Mouse (Mus musculus) thymus, postnatal 4 days (tissue): ENCODE results near the gene Man2a1.

Source experiments
- DNase-seq: peaks from one replicate; pipeline ENCODE4 v3.0.0; 2021

Man2a1 gene

DNA sequence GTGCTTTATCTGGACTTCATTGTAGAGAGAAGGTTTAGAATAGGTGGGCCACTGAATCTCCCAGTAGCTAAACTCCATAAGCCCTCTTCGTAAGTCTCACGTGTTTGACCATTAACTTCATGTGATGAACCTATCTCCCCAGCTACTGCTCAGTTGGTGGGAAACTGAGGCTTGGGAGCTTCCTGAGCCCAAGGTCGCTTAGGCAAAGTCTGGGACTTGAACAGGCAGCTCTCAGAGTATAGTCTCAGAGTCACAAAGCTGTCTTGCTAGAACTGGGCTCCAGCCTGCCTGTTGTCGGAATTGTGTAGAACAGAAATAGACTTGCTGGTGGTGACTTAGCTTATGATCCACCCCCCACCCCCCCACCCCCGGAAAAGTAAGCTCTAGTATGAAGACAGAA lies 3.0 kb downstream of the Man2a1 start:
- DNase-seq, result no peak

DNA sequence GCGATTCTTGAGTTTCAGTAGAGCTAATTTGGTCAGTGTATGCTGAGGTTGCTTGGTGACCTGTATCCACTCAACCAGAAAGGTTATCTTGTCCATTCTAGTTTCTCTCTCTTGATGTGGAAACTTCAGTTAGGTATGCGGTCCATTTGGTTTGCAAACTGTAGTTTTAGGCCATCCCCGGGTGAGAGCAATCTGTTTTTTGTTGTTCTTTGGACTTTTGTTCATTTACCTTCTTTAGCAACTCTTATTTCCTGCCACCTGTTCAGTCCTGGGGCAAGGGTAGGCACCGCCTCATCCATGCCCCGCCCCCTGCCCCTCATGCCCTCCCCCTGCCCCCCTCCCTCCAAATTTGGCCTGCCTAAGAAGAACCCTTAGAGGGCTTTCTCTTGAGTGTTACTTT lies 3.6 kb downstream of the Man2a1 start:
- DNase-seq, result peak; percentile 79

DNA sequence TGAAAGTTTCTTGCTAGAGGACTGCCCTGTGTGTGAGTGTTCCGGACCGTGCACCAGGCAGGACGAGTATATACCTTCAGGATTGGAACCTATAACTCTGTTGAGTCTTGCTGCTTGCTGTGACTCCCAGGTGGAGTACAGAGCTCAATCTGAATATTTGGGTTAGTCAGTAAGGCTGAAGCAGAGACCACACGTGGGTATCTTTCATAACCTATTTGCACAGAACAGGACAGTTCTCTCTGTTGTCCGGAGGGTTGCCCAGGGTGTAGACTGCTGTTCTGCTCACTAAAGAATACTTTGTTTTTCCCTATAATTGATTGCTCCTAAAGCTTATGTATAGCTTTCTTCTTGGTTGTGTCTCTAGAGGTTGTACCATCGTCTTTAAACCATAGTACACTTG lies 7.7 kb downstream of the Man2a1 start:
- DNase-seq, result no peak

DNA sequence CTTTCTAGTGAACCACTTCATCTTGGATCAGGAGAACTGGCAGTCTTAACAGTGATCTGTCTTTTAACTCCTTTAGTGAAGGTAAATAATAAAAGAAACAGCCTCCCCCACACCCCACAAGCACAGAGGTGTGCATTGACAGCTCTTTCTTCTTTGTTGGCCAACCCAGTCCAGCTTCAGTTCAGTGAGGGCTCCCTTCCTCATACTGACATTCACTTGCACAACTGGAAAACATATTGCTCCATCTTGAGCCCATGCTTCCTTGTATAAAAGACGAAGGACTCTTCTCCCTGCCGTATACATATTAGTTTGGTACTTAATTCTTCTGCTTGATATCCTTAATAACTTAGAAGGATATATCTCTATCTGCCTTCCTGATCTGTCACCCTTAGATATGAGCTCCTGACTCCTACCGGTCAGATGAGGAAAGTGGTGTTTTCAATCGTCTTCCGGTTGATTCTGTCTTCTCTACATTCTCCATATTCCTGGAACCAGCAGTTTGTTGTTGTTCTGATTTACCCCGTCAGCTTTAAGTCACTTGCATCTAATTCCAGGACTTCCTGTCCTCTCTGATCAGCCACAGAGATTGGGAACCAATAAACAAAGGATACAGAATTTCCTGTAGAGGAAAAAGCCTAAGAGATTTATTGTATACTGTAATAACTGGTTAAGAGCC lies 8.5 kb downstream of the Man2a1 start:
- no peak for DNase-seq

DNA sequence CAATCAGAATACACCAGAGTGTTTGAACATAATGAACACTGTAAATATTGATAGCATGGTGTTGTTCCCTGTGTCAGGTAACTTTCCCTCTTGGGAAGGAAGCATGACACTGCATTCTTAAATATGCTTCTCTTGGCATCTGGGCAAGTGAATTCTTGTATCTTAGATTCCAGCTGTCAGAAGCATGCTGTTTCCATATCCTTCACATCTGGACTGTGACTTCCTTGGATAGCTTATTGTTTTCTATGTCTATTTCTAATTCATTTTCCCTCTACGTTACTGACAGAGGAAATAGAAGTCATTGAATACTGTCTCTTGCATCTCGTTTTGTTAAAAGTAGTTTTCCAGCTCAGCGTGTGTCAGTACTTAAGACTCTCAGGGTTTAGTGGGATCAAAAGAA lies 9.2 kb downstream of the Man2a1 start:
- DNase-seq, result no peak

DNA sequence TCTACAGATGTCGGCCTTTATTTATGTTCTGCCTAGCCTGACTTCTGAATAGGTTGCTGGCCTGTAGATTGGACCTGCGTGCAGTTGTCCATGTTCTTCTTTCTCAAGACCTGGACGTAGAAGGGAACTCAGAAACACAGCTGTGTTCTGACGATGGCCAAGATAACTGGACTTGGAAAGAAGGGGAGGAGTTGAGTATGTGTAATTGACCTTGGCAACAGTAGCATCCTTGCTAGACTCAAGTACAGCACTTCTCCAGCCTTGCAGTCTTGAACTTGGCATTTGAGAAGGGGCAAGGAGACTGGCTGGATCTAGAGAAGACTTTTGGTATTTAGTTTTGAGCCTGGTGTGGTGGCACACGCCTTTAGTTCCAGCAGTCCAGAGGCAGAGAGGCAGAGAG lies 10.9 kb downstream of the Man2a1 start:
- no peak for DNase-seq

DNA sequence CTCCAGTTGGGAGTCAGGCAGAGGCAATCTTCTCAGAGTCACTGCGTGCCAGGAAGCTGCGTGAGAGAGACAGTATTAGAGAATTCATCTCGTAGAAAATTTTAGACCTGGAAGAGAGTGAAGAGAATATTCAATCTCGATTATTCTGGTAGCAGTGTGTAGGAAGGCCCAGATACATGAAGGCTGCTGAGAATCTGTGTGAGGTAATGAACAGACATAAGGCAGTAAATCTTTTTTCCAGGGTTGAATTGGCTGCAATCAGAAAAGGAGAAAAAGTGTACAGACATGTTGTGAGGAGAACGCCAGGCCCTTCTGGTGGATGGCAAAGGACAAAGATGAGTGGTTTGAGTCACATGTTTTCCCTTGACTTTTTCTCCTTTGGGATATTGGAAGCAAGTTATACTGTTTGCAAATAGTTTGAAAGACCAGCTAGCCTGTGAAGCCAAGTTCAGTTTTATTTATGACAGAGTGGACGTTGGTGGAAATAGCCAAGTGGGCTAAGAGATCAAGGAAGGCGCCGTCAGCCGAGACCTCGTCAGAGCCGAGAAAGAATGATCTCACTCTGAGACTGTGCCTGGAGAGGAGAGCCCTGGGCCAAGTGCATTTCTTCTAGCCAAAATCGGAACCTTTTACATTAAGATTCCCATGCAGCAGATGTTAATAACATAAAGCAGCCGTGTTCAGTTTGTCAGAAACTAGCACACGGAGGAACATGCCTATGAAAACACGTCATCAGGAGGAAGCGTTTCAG lies 11.8 kb downstream of the Man2a1 start:
- no peak for DNase-seq

DNA sequence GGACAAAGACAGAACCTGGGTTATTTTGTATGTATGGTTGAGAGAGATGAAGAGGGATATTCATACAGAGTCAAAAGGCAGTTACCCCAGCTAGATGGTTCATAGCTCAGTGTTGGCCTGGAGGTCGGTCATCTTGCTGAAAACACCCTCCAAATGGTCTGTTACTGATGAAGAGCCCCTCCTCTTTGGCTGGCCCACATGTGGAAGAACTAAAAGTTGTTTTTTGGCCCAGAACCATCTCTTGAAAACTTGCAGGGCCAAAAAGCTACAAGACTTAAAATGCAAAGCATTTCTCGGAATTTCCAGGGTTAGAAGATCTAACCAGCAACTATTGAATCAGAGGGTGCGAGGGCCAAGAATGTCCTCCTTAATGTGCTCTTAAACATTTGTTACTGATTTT lies 12.4 kb downstream of the Man2a1 start:
- DNase-seq, result no peak

DNA sequence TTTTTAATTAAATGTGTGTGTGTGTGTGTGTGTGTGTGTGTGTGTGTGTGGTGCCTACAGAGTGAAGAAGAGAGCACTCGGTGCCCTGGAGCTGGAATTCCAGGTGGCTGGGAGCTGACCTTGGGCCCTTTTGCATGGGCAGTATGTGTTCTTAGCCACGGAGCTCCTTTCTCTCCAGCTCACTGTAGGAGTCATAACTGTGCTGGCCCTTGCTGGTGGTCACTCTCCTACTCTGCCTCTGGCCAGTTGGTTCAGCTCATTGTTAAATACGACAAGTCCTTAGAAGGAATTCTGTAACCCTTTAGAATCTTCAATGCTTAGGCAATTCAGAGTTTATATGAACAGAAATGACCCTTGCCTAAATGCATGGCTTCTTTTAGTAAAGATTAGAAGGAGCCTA lies 12.8 kb downstream of the Man2a1 start:
- DNase-seq, result no peak

DNA sequence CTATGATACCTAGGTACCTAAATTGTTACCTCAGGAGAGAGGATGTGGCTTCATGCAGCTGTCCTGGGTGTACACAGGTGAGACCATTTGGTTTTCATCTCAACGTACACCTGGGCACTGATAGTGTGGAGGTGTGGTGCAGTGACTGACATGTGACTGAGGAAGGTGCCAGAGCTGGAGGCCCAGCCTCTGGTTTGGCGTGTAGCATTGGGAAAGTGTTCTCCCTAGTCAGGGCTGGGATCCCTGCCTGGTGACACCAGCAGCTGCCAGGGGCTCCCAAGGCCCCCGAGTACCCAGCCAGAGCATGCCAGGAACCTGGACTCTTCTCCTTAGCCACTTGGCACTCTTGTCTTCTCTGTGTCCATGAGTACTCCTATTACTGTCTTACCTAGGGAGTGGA lies 14.3 kb downstream of the Man2a1 start:
- no peak for DNase-seq

DNA sequence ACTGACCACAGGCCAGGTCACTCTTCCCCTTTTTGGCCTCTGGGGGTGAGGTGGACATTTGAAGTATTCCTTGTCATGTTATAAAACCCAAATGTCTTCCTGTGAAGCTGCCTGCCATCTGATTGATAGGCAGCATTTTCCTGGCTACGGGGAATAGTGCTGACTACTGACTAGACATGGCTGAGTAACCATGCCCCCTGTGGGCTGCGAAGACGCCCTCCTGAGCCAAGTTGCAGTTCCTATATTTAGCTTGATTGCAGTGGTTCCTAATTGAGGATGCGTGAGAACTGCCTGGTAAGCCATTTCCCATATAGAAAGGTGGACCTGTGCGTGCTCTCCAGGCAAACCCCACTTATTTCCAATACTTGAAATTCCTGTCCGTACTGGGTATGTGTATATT lies 14.9 kb downstream of the Man2a1 start:
- no peak for DNase-seq

DNA sequence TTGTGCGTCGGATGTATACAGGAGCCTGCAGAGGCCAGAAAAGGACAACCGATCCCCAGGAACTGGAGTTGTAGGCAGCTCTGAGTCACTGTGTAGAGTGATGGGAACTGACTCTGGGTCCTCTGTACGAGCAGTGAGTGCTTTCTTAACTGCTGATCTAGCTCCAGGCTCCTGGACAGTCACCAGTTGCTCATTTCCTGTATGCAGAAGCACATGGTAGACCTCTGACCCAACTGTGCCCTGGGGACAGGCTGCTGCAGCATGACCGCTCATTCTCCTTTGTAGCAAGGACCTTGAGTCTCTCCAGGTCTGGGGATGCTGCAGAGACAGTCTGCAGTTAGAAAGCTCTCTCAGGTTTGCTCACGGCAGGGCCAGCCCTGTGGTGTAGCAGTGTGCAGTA lies 15.7 kb downstream of the Man2a1 start:
- DNase-seq, result no peak

DNA sequence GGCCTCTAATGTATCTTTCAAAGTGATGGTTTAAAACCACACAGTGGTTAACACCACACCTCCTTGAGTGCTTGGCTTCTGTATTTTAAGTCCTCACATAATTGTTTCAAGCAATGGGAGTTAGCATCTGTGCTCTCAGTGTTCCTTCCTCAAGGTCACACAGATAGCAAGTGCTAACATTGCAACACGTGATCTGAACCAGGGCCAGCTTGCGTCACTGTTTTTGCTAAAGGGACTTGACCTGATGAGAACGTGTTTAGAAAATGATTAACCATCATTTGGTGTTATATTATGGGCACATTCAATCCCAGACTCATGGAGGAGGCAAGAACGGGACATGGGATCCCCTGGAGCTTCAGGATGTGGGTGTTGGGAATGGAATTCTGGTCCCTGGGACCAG lies 17.3 kb downstream of the Man2a1 start:
- no peak for DNase-seq

DNA sequence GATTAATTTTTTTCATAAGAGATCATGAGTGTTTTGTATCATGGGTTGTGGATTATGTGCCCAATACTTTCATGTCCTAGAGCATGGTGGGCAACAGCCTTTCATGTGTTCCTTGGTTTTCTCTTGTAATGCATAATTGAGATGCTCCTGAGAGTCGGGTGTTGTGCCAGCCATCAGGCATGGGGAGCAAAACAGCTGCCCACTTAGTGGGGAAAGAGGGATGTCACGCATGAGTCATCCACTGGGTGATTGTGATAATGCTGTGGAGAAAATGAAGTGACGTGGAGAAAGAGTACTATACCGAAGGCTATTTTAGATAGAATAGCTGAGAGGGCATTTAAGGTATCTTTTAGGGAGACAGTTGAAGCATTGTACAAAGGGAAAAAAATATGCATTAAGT lies 18.5 kb downstream of the Man2a1 start:
- DNase-seq, result no peak

DNA sequence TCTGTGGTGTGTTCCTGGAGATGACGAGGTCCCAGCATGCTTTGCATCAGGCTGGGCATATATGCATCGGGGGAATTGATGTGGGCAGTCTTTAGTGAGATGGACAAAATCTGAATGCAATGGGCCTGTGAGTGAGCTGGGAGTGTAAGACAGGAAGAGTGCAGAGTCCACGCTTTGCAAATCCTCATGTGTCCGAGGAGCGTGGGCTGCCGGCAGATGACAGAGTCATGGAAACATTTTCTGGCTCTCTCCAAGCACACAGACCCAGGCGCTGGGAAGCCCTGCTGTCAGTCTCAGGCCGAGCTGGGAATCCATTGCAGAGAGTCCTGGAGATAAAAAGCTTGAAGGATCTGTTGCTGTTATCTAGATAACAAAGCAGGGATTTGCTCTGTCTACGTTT lies 19.6 kb downstream of the Man2a1 start:
- no peak for DNase-seq

DNA sequence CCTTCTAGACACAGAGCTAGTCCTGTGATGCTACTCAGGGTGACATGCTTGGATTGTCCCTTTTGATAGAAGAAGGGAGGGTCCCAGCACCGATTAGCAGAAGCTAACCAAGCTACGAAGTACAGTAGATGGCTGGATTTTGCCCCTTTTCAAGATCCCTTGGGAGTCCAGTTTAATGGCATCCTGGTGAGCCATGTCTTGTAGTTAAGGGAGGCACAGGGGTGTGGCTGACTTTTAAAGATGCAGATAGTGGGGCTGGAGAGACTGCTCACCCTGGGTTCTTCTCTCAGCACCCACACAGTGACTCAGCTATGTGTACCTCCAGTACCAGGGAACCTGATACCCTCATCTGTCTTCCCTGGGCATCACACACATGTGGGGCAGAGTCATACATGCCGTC lies 20.1 kb downstream of the Man2a1 start:
- no peak for DNase-seq

DNA sequence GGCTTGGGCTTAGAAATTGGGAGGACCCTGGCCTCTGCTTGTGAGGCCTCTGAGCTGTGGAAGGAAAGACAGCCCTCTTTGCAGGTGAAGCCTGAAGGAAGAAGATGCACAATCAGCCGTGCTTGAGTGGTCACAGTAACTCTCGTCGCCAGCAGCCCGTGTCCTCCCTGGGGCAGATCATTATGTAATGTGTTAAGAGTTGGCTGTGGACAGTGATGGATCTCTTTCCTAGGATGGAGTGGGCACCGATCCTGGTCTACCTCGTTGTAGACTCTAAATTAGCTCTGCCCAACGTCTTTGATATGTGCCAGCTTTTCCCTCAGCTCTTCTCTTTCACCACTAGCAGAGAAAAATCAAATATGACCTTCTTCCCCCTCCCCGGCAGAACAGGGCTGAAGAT lies 20.7 kb downstream of the Man2a1 start:
- no peak for DNase-seq

DNA sequence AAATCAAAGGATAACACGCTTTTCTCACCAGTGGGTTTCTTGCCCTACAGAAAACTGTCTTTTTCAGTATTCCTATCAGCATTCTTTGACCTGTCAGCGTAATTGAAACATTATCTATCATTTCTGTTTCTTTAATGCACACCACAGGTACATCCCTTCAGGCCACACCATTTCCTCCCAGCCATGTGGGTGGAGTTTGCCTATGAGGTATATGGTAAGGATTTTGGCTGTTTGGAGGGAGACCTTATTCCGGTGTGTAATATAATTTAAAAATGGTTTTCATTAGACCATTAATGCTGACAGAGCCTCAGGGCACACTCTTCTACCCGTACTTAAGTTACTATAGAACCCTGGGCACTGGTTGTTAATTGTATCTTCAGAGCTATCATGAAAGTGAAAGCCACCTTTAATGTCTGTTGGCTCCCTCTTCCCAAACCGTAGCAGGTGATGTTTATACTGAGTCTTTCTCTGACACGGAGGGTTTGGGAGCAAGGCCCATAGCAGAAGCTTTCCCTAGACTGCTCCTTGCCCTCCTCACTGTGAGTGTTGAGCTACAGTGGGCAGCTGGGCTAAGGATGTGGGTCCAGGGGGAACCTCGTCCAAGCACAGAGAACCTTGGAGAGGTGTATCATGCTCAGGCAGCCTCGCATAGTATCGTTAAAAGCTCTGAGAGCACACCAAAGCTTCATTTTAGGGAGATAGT lies 21.3 kb downstream of the Man2a1 start:
- DNase-seq, result no peak

DNA sequence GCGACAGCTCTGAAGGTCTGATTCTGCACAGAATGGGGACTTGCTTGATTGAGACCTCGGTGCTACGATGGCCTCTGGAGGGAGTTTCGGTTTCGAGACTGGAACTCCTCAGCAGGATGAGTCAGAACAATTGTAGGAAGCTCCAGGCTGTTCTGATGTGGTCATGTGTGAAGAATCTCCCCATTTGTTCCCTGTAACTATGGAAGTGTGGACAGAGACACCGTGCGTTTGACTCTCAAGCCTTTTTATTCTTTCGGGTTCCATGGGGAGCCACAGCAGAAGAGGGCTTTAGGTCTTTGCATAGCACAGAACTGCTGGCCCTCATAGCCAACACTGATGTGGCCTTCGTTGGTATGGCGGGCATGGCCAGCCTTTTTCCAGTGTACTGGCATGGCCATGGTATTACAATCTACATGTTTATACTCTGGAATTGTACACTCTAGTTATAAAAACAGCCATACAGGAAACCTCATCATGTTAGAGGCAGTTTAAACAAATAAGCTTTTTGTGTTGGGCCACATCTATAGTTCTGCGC lies 21.9 kb downstream of the Man2a1 start:
- no peak for DNase-seq

DNA sequence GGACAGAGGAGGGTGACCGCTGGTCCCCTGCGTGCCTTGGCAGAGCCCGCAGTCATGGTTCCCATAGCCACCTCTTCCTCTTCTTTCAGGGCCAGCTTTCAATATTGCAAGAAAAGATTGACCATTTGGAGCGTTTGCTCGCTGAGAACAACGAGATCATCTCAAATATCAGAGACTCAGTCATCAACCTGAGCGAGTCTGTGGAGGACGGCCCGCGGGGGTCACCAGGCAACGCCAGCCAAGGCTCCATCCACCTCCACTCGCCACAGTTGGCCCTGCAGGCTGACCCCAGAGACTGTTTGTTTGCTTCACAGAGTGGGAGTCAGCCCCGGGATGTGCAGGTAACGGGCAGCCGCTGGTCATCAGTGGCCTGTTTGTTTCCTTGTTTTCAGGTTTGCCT lies 23.9 kb downstream of the Man2a1 start:
- no peak for DNase-seq

DNA sequence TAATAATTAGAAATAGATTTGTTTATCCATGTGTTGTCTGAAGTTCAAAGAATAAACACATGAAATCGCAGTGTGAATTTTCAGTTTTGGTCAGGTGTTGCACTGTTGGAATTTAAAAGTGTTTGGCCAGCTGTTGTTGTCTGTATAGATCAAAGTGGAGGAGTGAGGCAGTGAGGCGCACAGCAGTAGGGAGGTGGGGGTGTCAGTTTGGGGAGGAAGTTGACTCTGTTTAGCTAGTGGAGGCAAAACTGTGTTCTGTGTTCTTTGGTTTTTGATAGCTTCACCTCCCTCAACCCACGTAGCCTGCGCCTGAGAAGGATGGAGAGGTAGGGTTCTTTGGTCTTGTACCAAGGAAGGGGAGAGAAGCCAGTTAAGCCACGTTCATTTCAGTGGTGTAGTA lies 28.3 kb downstream of the Man2a1 start:
- DNase-seq, result peak; percentile 58

DNA sequence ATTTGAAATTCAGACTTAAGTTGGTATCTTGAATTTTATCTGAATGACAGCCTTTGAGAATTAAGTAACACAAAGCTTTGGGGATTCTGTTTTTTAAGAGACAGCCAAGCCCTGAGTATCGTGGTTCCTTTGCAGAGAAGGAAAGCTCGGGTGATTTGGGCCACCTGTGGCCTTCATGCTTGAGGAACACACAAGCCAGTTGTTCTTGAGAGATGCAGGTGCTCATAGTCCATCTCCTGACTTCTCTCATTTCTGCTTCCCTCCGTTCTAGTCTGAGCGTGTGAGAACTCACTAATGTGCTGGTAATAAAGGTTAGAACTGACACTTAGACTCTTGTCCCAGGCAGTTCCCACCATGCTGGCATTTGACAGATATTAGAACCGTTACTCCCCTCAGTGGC lies 28.9 kb downstream of the Man2a1 start:
- no peak for DNase-seq

DNA sequence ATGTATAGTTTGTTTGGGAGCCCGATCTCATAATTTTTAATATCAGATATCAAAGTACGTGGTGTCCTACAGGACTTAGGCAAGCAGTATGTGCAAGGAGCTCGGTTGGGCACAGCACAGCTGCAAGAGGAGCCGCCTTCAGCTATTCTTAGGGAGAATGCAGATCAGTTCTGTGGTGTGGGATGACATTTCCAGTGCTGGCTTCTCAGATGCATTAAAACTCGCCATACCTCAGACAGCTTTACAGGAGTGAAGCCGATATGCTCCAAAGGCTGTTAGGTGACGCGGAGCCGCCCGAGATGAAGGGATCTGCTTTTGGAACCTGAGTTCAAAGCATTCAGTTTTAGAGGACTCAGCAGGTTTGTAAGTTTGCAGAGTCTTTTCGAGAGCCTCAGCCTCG lies 30.0 kb downstream of the Man2a1 start:
- DNase-seq, result no peak
